Mouse (Mus musculus) adrenal gland, postnatal 4 days (tissue): ENCODE results near the gene Tbc1d23. TPM values are rescaled to one million over a fixed set of nuclear protein-coding genes. Genes with fewer than 3 reads are reported as not detected.

Experiments
- DNase-seq, 2 experiments: peaks; one replicate each; pipeline ENCODE4 v3.0.0; 2021 to 2022; ENCODE audit warnings: low spot score in 2 of 2, mixed read lengths in 2 of 2
- total RNA-seq, 2 experiments: library from RNA; stranded (reverse); gene quantifications; 2 replicates each; pipeline ENCODE4 v1.2.3; 2021

Tbc1d23 gene
- total RNA-seq, 2 experiments from 2014 or later, result 46.3 to 48.9 TPM

DNA sequence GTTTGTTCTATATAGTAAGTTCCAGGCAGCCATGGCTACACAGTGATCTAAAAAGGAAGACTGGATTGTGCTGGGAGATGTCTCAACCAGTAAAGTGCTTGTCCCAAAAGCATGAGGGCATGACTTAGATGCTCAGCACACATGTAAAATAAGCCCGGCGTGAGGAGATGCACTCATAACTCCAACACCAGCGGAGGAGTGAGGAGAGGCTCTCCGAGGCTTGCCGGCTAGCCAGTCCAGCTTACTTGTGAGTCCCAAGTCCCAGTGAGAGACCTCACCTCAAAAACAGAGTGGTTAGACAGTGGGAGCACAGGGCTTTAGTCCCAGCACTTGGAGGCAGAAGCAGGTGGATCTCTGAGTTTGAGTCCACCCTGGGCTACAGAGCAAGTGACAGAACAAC is 66.1 kb downstream of the Tbc1d23 start:
- no peak for DNase-seq

- DNase-seq, result no peak
Measured at GRCm38 (mm10) chr16:57163694-57164093, 67.6 kb downstream of the Tbc1d23 start.

GRCm38 (mm10) chr16:57162841-57163240 is 68.5 kb downstream of the Tbc1d23 start:
- no peak for DNase-seq

GRCm38 (mm10) chr16:57159835-57160234 is 71.5 kb downstream of the Tbc1d23 start:
- DNase-seq, result no peak

DNA sequence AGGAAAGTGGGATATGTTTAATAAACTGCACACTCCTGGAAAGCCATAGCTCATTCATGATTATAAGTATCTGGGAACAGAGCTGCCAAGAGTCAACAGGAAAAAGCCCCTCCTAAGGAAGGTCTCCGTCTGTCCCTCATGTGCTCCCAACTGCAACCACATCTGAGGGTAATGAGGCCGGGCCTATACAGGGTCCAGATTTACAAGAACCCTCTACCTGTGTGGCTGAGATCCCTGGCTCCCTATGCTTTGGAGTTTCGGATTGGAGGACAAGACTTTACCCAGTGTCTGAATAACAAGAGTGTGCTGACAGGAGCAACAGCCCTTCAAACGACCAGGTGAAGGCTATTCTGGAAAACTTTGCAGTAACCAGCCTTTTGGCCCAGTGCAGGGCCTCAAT is 73.6 kb downstream of the Tbc1d23 start:
- no peak for DNase-seq

DNA sequence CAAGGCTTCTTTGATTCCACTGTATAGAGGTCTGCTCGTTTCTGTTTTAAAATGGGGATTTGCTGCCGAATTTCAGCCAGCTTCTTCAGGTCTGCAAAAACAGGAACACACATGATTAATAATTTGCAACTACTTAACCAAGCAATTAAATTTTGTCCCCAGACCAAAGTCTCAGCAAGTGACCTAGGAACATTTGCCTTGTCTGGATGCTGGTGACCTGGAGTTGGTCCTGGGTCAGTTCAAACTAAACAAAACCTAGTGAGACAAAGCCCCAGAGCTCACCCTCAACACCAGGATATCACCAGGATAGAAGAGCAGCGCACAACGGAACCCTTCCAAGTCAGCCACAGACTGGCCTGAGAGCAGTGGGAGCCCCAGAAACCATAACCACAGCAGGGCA is 74.2 kb downstream of the Tbc1d23 start:
- DNase-seq, result no peak

DNA sequence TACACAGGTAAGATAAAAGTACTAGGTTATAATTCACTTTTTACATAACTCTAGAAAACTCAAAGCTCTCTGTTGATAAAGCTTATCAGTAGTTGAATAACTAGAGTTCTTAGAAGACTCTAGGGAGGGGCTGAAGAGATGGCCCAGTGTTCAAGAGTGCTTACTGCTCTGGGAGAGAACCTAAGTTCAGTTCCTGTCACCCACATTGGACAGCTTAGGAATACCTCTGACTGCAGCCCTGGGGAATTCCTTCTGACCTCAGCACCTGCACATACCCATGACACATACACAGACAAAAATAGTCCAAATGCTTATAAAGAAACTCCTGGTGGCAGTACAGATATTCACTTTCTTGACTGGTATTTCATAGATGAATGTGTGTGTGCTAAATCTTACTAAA is 75.4 kb downstream of the Tbc1d23 start:
- DNase-seq, result no peak

GRCm38 (mm10) chr16:57151437-57151836 is 79.9 kb downstream of the Tbc1d23 start:
- no peak for DNase-seq

DNA sequence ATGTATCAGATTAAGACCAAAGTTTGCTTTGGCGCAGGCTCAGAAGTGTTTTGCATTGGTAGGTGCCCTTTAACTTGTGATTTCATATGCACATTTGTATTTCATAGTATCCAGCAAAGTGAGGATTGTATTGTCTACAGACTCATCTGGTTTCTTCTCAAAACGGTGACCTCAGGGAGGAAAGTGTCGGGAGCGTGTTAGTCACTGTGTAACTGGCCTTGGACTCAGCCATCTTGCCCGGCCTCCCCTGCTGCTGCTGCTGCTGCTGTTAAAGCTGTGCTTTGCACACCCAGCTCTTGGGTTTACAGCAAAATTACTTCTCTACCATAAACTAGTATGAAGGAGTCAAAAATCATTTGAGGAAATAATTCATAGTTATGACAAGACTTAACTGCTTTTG is 86.6 kb downstream of the Tbc1d23 start:
- no peak for DNase-seq

- DNase-seq, result no peak
Measured at GRCm38 (mm10) chr16:57133611-57134010, 97.7 kb downstream of the Tbc1d23 start.

DNA sequence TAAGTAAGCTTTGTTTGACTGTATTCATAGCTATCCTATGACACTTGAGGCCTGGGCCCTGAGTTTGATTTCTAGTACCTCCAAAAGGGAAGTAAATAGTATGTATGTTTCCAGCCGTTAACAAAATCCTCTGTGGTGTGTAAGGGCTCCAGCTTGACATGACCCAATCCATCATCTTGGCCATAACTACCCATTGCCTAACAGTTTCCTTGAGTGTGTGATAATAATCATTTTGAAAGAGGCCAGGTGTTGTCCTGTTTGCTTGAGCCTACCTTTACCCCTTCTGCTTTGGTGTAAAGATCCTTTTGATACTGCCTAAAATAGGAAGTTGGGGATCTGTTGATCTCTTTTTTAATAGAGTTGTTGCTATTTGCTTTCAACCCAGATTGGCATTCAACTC is 99.0 kb downstream of the Tbc1d23 start:
- no peak for DNase-seq

DNA sequence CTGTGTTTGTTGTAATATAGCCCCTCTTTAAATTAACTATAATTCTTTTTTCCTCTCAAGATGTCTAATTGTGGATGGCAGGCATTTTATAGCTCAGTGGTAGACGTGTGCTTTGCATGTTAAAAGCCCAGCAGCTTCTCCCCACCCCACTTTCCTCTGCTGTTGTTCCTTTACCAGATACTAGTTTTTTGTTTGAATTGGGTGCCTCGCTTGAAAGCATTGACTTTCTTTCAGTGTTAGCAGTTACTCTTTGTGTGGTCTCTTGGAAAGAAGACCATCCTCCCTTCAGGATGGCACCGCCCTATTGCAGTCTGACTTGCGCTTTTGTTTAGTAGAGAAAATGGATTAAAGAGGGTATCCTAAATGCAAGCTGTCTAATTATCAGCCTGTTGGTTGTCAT is 99.8 kb downstream of the Tbc1d23 start:
- DNase-seq, result no peak

GRCm38 (mm10) chr16:57130752-57131400 is 100.4 kb downstream of the Tbc1d23 start:
- no peak for DNase-seq

GRCm38 (mm10) chr16:57127825-57128224 is 103.5 kb downstream of the Tbc1d23 start:
- no peak for DNase-seq

GRCm38 (mm10) chr16:57126268-57126667 is 105.0 kb downstream of the Tbc1d23 start:
- DNase-seq, result no peak

DNA sequence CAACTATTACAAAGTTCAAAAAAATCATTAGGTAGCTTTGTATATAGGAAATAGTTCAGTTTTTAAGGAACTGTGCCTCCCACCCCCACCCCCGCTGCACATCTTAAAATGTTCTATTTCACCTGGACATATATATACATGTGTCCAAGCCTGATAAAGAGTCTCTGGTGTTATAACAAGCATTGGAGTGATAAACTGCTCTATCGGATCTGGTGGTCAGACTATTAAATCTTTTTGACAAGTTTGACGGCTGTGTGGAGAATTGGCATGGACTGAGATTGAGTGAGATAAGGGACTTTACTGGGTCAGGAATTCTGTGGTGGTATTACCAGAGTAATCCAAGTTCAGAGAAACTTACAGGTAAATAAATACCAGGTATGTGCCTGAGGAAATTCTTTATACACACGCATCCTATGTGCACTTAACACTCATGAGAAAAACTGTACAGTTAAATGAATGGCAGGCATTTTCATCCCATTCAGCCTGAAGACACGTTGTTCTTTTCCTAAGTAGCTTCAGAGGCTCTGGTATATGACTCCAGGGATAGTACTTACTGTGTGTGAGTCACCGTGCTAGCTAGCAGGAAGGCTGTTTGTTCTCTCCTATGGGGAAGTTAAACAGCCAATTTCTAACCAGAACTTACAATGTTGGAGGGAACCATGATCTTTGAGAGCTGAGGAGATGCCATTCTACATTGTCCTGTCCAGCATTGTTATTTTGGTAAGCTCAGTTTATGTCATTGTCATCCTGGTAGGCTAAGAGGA is 108.4 kb downstream of the Tbc1d23 start:
- no peak for DNase-seq

DNA sequence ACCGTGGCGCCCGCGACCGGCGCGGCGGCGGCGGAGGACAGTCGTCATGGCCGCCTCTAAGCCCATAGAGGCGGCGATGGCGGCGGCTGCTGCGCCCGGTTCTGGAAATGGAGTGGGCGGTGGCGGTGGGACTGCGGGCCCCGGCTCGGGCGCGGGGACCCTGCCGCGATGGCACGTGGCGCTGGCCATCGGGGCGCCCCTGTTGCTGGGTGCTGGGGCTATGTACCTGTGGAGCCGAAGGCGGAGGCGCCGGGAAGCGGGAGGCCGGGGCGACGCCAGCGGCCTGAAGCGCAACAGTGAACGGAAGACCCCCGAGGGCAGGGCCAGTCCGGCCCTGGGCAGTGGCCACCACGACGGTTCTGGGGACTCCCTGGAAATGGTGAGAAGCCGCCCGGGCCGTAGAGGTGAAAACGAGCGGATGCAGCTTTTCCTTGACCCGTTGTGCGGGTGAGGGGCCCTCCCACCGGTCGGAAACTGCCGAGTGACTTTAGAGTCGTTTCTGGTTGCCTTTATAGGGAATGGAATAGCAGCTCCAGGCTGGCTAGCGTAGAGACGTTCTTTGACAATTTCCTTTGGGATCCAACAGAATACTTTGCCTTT is 109.4 kb downstream of the Tbc1d23 start:
- peak in 1 of 2 experiments; percentile 14 for DNase-seq

GRCm38 (mm10) chr16:57120913-57121815 is 110.1 kb downstream of the Tbc1d23 start, which contains the start of gene Tomm70a:
TSS of gene Tomm70a (plus strand) at chr16:57121703.
- peak; percentile 70 to 88 for DNase-seq
